ENCODE assay signal across 15 mouse cellular contexts in genomic region chr5:111012064-111012463, GRCm38 (mm10).
A peak's percentile ranks its signal among the peaks of the same experiment; 100 is the strongest.
DNase-seq lines count a peak whose midpoint lies in the region; ATAC-seq and TF ChIP-seq lines count a peak whose summit lies in the region.
"Had no signal": no experiment of that assay in that cellular context is flagged by ENCODE, and none has a peak within 500 bp of the region (broad histone marks: within the 10 kb centered on the region; RNA-seq: fewer than 3 reads in every experiment).

No protein-coding gene starts in this region.

- WGBS in heart, adult 2 months, result 78% methylated on average over 11 of the region's 11 CpGs
- WGBS in kidney, embryonic 15.5 days, result 55% methylated on average over 11 of the region's 11 CpGs
- WGBS in kidney, adult 2 months, result 68% methylated on average over 11 of the region's 11 CpGs

- H3K9me3 ChIP-seq in kidney, embryonic 15.5 days (replicated peaks), result peaks cover 6% of the 10 kb centered on the region; the same call in 1 of the 2 replicates
- H3K9me3 ChIP-seq: embryonic facial prominence, embryonic 15.5 days had no signal

- H3K27me3 ChIP-seq in heart, adult 2 months (ENCODE audit: control insufficient read depth, insufficient read depth, low read length), result no peaks in the 10 kb centered on the region
- H3K27me3 ChIP-seq in kidney, embryonic 15.5 days, result no peaks in the 10 kb centered on the region
- H3K27me3 ChIP-seq in kidney, adult 2 months (replicated peaks; ENCODE audit: control insufficient read depth, insufficient read depth, low read length), result no peaks in the 10 kb centered on the region
- no peaks in the 10 kb centered on the region for H3K27me3 ChIP-seq in myocyte (ENCODE audit: control insufficient read depth, insufficient read depth, insufficient read length)
- H3K27me3 ChIP-seq: embryonic facial prominence, embryonic 15.5 days; forebrain, embryonic 13.5 days had no signal

- H3K4me3 ChIP-seq in heart, adult 2 months, result no peak overlapping the region
- no peak overlapping the region for H3K4me3 ChIP-seq in kidney, embryonic 15.5 days (replicated peaks)
- no peak overlapping the region for H3K4me3 ChIP-seq in kidney, adult 2 months (ENCODE audit: insufficient read depth, low read depth, low read length)
- no peak overlapping the region for H3K4me3 ChIP-seq in myocyte
- H3K4me3 ChIP-seq: embryonic facial prominence, embryonic 15.5 days; forebrain, embryonic 13.5 days had no signal

- TF ChIP-seq POLR2A in heart, adult 2 months (IDR thresholded peaks at IDR 0.05; ENCODE audit: insufficient read depth, low read depth, low read length), result no peak
- TF ChIP-seq POLR2A in kidney, adult 2 months (IDR thresholded peaks at IDR 0.05; ENCODE audit: low read depth, low read length), result no peak
- no peak for TF ChIP-seq POLR2A in myocyte (IDR thresholded peaks at IDR 0.05; ENCODE audit: insufficient read length, low read depth)

- intact Hi-C loops in heart, adult 2 months (cut with DNase I), result no loop called here

- DNase-seq in heart, adult 11 months, result peak; percentile 93
- DNase-seq in heart, adult 2 months, result no peak
- DNase-seq in kidney, adult 2 months, result no peak
- DNase-seq in MN1 (ENCODE audit: low spot score), result peak; percentile 71
- no peak for DNase-seq in layer of hippocampus, adult 9-11 months
- no peak for DNase-seq in adrenal gland, adult 8-10 months
- DNase-seq: cerebellum, adult 9-10 months; layer of hippocampus, postnatal 36 days; lung, adult 18-20 months; spleen, adult 18-20 months had no signal

- H3K4me2 ChIP-seq in kidney, embryonic 15.5 days, result no peak overlapping the region
- H3K4me2 ChIP-seq in myocyte (ENCODE audit: low read depth), result peak overlapping the region; percentile 62
- H3K4me2 ChIP-seq: embryonic facial prominence, embryonic 15.5 days; forebrain, embryonic 13.5 days; heart, embryonic 11.5 days had no signal

- TF ChIP-seq CTCF in heart, adult 2 months (IDR thresholded peaks at IDR 0.05), result no peak
- TF ChIP-seq CTCF in kidney, adult 2 months (conservative IDR thresholded peaks at IDR 0.05; ENCODE audit: insufficient read depth, insufficient read length, low read depth, low read length), result no peak

- no peak overlapping the region for H3ac ChIP-seq in myocyte (ENCODE audit: control insufficient read depth, insufficient read length)

- H3K36me3 ChIP-seq in heart, adult 2 months (ENCODE audit: control insufficient read depth, insufficient read depth, low read length), result 0 out of 2 replicates have a peak, but pooled peaks cover 2% of the 10 kb centered on the region
- H3K36me3 ChIP-seq in kidney, embryonic 15.5 days, result peaks cover 12% of the 10 kb centered on the region
- no peaks in the 10 kb centered on the region for H3K36me3 ChIP-seq in kidney, adult 2 months (ENCODE audit: control insufficient read depth, insufficient read depth, low read length)
- no peaks in the 10 kb centered on the region for H3K36me3 ChIP-seq in myocyte (ENCODE audit: control insufficient read depth, insufficient read depth)

- no peak for TF ChIP-seq EP300 in heart, adult 2 months (IDR thresholded peaks at IDR 0.05; ENCODE audit: insufficient read depth, low read depth, low read length)

- H3K4me1 ChIP-seq in heart, adult 2 months (ENCODE audit: control insufficient read depth, insufficient read depth, low read length), result peaks cover 9% of the 10 kb centered on the region
- peaks cover 52% of the 10 kb centered on the region for H3K4me1 ChIP-seq in kidney, embryonic 15.5 days
- H3K4me1 ChIP-seq in kidney, adult 2 months (ENCODE audit: control insufficient read depth, insufficient read depth, low read length), result peaks cover 11% of the 10 kb centered on the region

- H3K27ac ChIP-seq in heart, adult 2 months, result no peak overlapping the region
- peak overlapping the region; percentile 48; the same call in 1 of the 2 replicates for H3K27ac ChIP-seq in kidney, embryonic 15.5 days
- H3K27ac ChIP-seq in kidney, adult 2 months (ENCODE audit: insufficient read depth, low read depth, low read length), result no peak overlapping the region
- H3K27ac ChIP-seq: embryonic facial prominence, embryonic 15.5 days had no signal

- no peak for ATAC-seq in kidney, embryonic 15.5 days (replicated peaks; ENCODE audit: low FRiP score)
- ATAC-seq: forebrain, embryonic 13.5 days had no signal

- no peak overlapping the region for H3K9ac ChIP-seq in heart, adult 2 months (ENCODE audit: low read depth, low read length)
- H3K9ac ChIP-seq in kidney, embryonic 15.5 days, result no peak overlapping the region
- H3K9ac ChIP-seq: embryonic facial prominence, embryonic 15.5 days; forebrain, embryonic 13.5 days had no signal

- peaks cover 2% of the 10 kb centered on the region; the same call in 1 of the 2 replicates for H3K79me2 ChIP-seq in heart, adult 2 months (replicated peaks; ENCODE audit: control insufficient read depth, insufficient read depth, low read length)
- H3K79me2 ChIP-seq in myocyte (ENCODE audit: control insufficient read depth, insufficient read depth), result no peaks in the 10 kb centered on the region

TF ChIP-seq in myocyte, 11 proteins besides CTCF, POLR2A, EP300 and RAD21:
- TF ChIP-seq USF1 (IDR thresholded peaks at IDR 0.05; ENCODE audit: low read depth) (no peak), TCF3 (IDR thresholded peaks at IDR 0.05; ENCODE audit: insufficient read length, low read depth) (no peak), MYOG (IDR thresholded peaks at IDR 0.05; ENCODE audit: control insufficient read depth in 1 of 3, insufficient read depth in 1 of 3, insufficient read length in 2 of 3, low read depth in 2 of 3) (peak in 1 of 3 experiments; percentile 11), MYOD1 (IDR thresholded peaks at IDR 0.05; ENCODE audit: control insufficient read depth in 1 of 3, insufficient read length in 2 of 3, low read depth in 2 of 3) (no peak), CEBPB (IDR thresholded peaks at IDR 0.05; ENCODE audit: insufficient read depth, poor library complexity, severe bottlenecking) (peak; percentile 96)

Comparison
In these comparisons a context has a peak if more than half of its experiments do, and no peak if none do; other contexts are left out.
1. DNase-seq: peak in heart, adult 11 months (single experiment) and MN1 (single experiment); none in heart, adult 2 months (0 of 2), kidney, adult 2 months (single experiment), layer of hippocampus, adult 9-11 months (single experiment) and adrenal gland, adult 8-10 months (single experiment).